Mouse (Mus musculus) cerebellum, adult 2 months (tissue): ENCODE measurements around the gene Ear6. TPM values are rescaled to one million over a fixed set of nuclear protein-coding genes. Genes with fewer than 3 reads are reported as not detected.

Experiments
- DNase-seq, 2 experiments: peaks; one replicate each; pipeline ENCODE4 v3.0.0; 2021
- H3K27ac ChIP-seq: fragments of 200-500 bp; 2 replicates; pipeline ENCODE4 v1.5.1; 2012; ENCODE audit warnings: low read length, control low read depth, inconsistent platforms; ENCODE audit not compliant: insufficient read depth
- H3K27me3 ChIP-seq: fragments of 200-500 bp; 2 replicates; pipeline ENCODE4 v1.6.1; 2012; ENCODE audit warnings: inconsistent platforms, mild to moderate bottlenecking, low read length, moderate library complexity; ENCODE audit not compliant: control insufficient read depth, insufficient read depth
- H3K4me1 ChIP-seq: fragments of 200-500 bp; 2 replicates; pipeline ENCODE4 v1.6.1; 2011; ENCODE audit warnings: low read length; ENCODE audit not compliant: control insufficient read depth, insufficient read depth
- H3K4me3 ChIP-seq: fragments of 200-500 bp; replicated peaks from 2 replicates; pipeline ENCODE3; 2011; ENCODE audit warnings: mild to moderate bottlenecking, low read depth, low read length, control low read depth; ENCODE audit not compliant: insufficient read depth
- CTCF ChIP-seq: fragments of 200-500 bp; IDR thresholded peaks from 2 replicates; pipeline ENCODE4 v1.5.1; 2011; ENCODE audit warnings: low read depth, mild to moderate bottlenecking, control low read depth, low read length, moderate library complexity, borderline replicate concordance; ENCODE audit not compliant: insufficient read depth
- POLR2A ChIP-seq: fragments of 200-500 bp; IDR thresholded peaks from 2 replicates; pipeline ENCODE4 v1.6.1; 2011; ENCODE audit warnings: low read length, control low read depth, borderline replicate concordance; ENCODE audit not compliant: insufficient read depth
- WGBS: fragments of 180-500 bp; shearing (Covaris S2); methylation state at CpG from one replicate; pipeline ENCODE4 v1.1.7; 2018; 5-methylcytosine and 5-hydroxymethylcytosine counted together
- polyA plus RNA-seq: library from polyadenylated mRNA; depleted of rRNA; stranded (reverse); fragments of >200 nt; gene quantifications from 2 replicates; pipeline ENCODE4 v1.2.3, GENCODE M21; 2012

Ear6 gene
- polyA plus RNA-seq, 1 experiment: not detected

- Histone ChIP-seq H3K4me3 (no peak overlapping the region), H3K27me3 (no peaks in the 10 kb centered on the region), H3K4me1 (peaks cover 4% of the 10 kb centered on the region; the same call in 1 of the 2 replicates), H3K27ac (no peak overlapping the region)
- WGBS: 87% methylated on average over 6 of the region's 6 CpGs
- TF ChIP-seq CTCF: no peak
- TF ChIP-seq POLR2A: no peak
- DNase-seq: no peak
These were observed 36.3 kb downstream of the Ear6 start for GRCm38 (mm10) chr14:51889833-51890232.

GRCm38 (mm10) chr14:51892191-51892939 is 38.9 kb downstream of the Ear6 start, which contains the start of gene Slc39a2:
TSS of gene Slc39a2 (plus strand) at chr14:51892889.
- WGBS: 92% methylated on average over 9 of the region's 9 CpGs
- DNase-seq: no peak
- TF ChIP-seq POLR2A (no peak), CTCF (no peak)

GRCm38 (mm10) chr14:51893094-51893794 is 39.7 kb downstream of the Ear6 start:
- Histone ChIP-seq H3K27ac (no peak overlapping the region), H3K27me3 (no peaks in the 10 kb centered on the region), H3K4me1 (no peaks in the 10 kb centered on the region), H3K4me3 (no peak overlapping the region)
- TF ChIP-seq POLR2A (no peak), CTCF (no peak)
- 49% methylated on average over 10 of the region's 10 CpGs for WGBS
- DNase-seq: no peak

More at GRCm38 (mm10) chr14:51892191-51892939, 38.9 kb downstream of the Ear6 start, which contains the start of gene Slc39a2:
- Histone ChIP-seq H3K27me3 (no peaks in the 10 kb centered on the region), H3K27ac (no peak within 1 kb of the TSS), H3K4me3 (no peak within 1 kb of the TSS), H3K4me1 (no peaks in the 10 kb centered on the region)

GRCm38 (mm10) chr14:51893809-51894208 is 40.3 kb downstream of the Ear6 start:
- H3K4me3 ChIP-seq: no peak overlapping the region
- no peak for DNase-seq

GRCm38 (mm10) chr14:51895071-51895470 is 41.6 kb downstream of the Ear6 start:
- no peak for DNase-seq
- no peak overlapping the region for H3K27ac ChIP-seq
- no peaks in the 10 kb centered on the region for H3K4me1 ChIP-seq
- no peaks in the 10 kb centered on the region for H3K27me3 ChIP-seq
- H3K4me3 ChIP-seq: no peak overlapping the region
- 82% methylated on average over 14 of the region's 14 CpGs for WGBS
- no peak for TF ChIP-seq CTCF
- TF ChIP-seq POLR2A: no peak

More at GRCm38 (mm10) chr14:51893809-51894208, 40.3 kb downstream of the Ear6 start:
- TF ChIP-seq POLR2A: no peak
- no peak for TF ChIP-seq CTCF
- Histone ChIP-seq H3K27me3 (no peaks in the 10 kb centered on the region), H3K4me1 (no peaks in the 10 kb centered on the region), H3K27ac (no peak overlapping the region)
- WGBS: 70% methylated on average over 3 of the region's 3 CpGs

- H3K4me1 ChIP-seq: no peaks in the 10 kb centered on the region
- DNase-seq: peak; percentile 48 to 62
- TF ChIP-seq CTCF (no peak), POLR2A (no peak)
- H3K27ac ChIP-seq: no peak overlapping the region
- no peaks in the 10 kb centered on the region for H3K27me3 ChIP-seq
- H3K4me3 ChIP-seq: no peak overlapping the region
- WGBS: 36% methylated on average over 6 of the region's 6 CpGs
These were observed 42.5 kb downstream of the Ear6 start for GRCm38 (mm10) chr14:51896019-51896418.

- H3K27me3 ChIP-seq: no peaks in the 10 kb centered on the region
- no peak for DNase-seq
- H3K4me1 ChIP-seq: no peaks in the 10 kb centered on the region
- TF ChIP-seq CTCF: no peak
- TF ChIP-seq POLR2A: no peak
- H3K4me3 ChIP-seq: no peak overlapping the region
- H3K27ac ChIP-seq: no peak overlapping the region
- 30% methylated on average over 8 of the region's 8 CpGs for WGBS
These were observed 43.2 kb downstream of the Ear6 start for GRCm38 (mm10) chr14:51896539-51897170.

GRCm38 (mm10) chr14:51899351-51899750 is 45.9 kb downstream of the Ear6 start:
- Histone ChIP-seq H3K27ac (no peak overlapping the region), H3K27me3 (no peaks in the 10 kb centered on the region), H3K4me3 (no peak overlapping the region), H3K4me1 (no peaks in the 10 kb centered on the region)
- TF ChIP-seq CTCF: no peak
- TF ChIP-seq POLR2A: no peak
- 93% methylated on average over 1 of the region's 1 CpGs for WGBS
- no peak for DNase-seq
